Mouse (Mus musculus): ENCODE results near the gene Haghl.

The Haghl gene

DNA sequence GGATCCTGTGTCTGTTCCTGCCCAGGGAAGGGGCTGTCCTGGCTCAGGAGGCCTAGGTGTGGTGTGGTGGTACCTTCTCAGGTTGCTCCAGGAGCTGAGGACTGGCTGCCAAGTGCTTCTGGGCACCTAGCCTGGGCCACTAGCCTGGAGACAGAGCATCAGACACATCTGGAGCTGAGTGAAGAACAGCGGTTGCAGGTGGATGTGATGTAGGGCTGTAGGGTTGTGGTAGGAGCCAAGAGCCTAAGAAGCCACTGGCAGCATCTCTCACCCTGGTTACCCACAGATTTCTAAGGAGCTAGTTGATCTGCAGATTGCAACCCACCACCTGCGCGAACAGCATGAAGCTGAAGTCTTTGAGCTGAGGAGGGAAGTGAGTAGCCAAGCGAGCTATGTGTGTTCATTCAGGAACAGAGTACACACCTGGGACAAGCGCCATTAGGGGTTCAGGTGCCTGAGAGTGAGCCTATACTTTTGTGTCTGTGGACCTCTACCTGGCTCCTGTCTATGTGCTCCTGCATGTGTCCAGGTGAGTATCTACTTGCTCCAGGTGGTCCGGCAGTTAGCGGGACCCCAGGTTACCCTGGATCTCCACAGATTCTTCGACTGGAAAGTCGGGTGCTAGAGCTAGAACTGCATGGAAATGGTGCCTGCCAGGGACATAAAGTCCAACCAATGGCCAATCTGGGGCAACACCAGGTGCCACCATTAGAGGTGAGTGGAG lies 1.5 kb upstream of the Haghl start:
- DNase-seq, result peak in 1 of 2 experiments; percentile 18

DNA sequence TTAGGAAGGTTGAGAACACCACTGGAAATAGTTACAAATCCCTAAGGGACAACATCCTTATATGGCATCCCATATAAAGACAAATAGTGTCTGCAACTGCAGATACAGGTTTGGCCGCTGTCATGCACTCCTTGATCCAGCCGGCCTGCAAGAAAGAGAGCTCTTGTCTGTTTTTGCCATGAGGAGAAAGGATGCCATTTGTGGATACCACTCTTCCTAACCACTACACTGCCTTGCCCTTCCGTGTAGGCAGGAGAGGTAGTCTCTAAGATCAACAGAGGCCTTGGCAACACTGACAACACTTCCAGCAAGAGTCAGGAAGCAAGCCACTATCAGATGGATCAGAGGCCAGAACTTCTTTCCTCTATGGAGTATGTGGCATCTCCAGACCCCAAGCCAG lies 807 bp upstream of the Haghl start, which contains the start of gene Ccdc78:
Ccdc78 (plus strand) TSS at position 301 of the 400 bp plus-strand sequence.
- no peak for DNase-seq

DNA sequence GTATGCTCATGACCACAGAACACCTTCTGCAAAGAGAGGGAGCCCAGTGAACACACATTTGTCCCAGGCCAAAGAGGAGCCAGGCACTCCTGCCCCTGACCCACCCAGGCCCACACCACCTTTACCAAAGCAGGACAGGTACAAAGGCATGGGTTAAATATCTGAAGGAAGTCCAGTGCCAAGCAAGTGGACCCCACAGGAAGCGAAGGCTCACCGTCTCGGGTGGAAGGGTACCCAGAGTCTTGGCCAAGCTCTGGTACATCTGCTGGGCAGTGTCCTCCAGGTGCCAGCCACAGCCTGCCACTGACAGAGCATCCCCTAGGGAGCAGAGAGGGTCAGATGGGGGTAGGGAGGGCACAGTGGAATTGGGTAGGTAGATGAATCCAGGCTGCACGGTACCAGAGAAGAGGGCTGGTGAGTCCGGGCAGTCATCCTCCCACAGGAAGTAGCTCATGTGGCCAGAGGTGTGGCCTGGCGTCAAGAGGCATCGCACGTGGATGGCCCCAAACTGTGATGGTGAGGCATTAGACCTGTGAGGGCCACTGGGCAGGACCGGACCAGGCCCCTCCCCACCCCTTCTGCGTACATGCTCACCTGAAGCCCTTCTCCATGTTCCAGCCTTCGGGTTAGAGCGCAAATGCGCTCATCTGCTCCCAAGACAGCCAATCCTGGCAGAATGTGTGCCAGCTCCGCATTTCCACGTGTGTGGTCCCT lies 1.5 kb downstream of the Haghl start:
- DNase-seq, result peak in 1 of 2 experiments; percentile 21

DNA sequence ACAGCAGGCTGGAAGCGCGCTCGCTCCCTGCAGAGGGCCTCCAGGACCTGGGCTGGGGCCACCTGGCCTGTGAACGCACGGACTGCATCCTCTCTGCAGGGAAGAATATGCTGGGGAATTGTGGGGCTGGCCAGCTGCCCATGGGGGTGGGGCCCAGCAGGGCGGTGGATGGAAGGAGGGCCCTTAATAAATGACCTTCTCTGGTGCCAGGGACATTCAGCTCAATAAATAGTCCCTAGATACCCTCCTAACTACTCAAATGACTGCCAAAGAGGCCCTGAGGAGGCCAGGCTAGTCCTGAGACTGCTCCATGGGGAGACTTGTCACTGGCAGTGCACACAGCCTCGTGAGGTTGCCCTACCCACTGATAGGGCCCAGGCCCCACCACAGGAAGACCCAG lies 2.4 kb downstream of the Haghl start:
- DNase-seq, result no peak

DNA sequence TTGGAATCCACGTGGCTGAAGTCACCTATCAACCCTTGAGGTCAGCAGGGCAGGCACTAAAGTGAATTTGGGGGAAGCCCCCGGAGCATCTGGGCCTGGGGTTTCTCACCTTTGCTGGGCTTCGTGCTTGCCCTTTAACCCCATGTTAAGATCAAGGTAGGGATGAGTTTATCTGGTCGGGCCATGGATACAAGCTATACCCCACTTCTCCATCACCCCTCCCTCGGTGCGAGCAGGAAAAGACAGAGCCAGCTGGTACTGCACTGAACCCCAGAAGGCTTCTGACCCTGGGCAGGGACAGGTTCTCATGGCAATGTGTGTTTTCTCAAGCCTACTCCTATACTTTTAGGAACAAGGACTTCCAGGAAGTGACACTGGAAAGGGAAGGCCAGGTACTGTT lies 4.1 kb downstream of the Haghl start:
- DNase-seq, result no peak

DNA sequence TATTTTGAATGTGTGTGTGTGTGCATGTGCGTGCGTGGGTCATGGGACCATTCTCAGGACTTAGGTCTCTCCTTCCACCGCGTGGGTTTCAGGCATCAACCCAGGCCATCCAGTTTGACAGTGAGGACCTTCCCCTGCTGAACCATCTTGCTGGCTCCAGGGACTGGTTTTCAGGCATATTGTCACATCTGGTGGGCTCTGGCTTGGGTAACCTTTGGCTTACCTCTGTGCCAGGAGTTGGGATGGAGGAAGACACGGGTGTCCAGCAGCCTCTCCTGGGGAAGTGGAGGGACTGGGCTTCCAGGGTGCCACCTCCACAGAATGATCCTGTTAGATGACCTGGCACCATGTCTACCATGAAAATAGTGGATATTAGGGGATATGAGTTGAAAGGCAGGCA lies 7.5 kb downstream of the Haghl start:
- DNase-seq, result no peak

DNA sequence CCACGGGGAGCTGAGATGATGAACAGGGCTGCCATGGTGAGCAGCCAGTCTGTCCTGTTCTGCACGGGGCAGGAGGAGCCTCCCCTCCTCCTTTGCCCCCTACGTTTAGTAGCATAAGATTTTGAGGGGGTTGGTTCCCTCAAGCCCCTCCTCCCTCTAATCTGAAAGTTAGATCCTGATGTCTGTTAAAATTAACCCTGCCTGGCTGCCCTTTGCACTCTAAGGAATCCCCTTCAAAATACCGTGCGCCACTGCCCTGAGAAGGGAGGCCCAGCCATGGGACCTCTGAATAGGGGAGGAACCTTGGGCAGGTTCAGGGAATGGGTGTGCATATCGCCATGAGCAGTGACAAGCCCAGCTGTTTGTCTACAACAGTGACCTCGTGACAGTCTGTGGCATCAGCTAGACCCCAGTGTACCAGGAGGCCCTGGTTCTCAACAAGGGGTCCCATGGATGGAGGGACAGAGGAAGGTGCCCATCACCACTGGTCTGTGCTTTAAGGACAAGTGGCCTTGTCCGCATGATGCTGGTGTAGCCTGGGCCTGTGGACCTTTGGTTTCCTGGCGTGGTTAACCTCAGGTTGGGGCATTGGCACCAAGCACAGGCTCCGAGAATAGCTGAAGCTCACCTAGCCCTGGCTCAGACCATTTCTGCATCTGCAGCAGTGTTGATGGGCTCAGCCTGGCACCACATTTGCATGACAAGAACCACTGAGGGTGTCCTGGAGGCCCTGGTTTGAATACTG lies 10.0 kb downstream of the Haghl start:
- DNase-seq, result peak in 1 of 2 experiments; percentile 17

DNA sequence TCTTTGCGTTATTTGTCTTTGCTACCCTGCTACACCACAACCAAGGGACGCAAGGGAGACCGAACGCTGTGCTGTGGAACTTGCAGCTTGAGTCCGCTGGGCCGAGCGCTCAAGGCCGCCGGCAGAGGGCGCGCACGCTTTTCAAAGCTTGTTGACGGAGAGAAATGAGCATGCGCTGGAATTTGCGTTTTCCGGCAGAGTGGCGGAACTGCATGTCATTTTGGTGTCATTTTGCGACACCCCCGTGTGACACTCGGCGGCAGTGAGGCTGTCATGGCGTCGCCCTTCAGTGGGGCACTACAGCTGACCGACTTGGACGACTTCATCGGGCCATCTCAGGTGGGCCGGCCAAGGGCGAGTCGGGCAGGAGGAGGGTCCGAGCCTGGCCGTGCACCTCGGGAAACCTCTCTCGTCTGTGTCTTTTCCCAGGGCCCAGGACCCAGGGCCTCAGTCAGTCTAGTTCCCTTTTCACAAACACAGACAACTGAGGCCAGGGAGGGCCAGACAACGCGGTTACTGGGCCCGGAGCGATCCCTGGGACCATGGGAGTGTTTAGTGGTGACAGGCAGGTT lies 11.8 kb downstream of the Haghl start, which contains the start of gene Narfl:
Narfl (plus strand) TSS at position 228 of the 572 bp plus-strand sequence.
- peak; percentile 96 to 98 for DNase-seq

DNA sequence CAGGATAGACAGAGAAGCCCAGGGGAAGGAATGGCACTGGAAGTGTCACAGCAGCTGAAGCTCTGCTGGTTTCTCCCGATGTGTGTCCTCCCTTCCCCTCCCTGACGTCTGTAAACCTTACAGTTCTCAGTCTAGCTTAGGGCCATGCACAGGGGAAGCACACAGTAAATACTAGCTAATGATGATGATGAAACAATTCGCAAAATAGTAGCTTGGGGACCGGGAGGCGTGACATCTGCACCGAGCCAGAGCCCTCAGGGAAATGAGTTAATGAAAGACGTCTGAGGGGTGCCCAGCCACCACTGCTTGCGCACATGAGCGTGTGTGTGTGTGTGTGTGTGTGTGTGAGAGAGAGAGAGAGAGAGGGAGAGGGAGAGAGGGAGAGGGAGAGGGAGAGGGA lies 16.1 kb downstream of the Haghl start:
- no peak for DNase-seq

DNA sequence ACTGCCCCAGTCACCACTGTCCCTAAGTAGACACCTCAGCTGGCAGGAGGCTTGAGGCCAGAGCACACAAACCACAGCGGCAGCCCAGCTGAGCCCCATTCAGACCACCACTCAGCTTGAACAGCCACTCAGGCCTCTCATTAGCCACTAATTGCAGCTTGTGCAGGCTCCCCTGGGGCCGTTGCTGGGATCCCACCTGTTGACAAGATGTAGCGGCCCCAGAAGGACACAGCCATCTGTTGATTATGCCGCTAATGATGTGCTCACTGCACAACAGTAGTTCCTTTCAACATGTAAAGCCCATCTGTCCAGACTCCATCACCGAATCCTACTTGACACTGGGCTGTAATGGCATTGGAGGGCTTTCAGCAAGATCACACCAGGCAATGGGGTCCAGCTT lies 19.6 kb downstream of the Haghl start:
- DNase-seq, result no peak

DNA sequence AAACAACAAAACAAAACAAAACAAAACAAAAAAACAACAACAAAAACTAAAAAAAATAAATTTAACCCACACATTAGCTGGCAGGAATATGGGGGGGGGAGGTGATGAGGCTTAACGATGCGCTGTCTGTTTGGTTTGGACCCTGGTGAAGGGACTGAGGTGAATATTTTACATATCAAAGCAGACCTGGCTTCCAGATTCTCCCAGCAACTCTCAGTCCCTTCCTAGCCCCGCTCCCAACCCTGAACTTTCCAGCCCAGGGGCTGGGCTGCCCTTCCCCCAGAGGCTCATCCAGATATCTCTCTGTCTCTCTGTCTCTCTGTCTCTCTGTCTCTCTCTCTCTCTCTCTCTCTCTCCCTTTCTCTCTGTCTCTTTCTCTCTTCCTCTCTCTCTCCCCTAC lies 22.9 kb downstream of the Haghl start:
- no peak for DNase-seq

DNA sequence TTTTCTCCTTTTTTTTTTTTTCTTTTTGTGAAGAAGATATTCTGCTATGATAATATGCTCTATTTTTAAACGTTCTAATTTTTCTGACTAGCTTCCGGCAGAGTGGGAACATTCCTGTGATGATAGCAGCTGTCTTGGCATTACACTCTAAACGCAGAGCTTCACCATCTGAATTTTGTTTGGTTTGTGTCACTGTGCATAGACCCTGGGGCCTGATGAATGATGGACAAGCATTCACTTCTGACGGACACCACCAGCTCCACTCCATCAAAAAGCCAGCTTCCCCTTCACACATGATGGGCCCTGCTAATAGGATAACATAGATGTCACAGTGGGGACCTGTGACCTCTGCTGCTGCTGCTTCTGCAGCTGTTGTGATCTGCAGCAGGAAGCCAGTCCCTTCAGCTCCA lies 23.9 kb downstream of the Haghl start:
- DNase-seq, result peak in 1 of 2 experiments; percentile 50

DNA sequence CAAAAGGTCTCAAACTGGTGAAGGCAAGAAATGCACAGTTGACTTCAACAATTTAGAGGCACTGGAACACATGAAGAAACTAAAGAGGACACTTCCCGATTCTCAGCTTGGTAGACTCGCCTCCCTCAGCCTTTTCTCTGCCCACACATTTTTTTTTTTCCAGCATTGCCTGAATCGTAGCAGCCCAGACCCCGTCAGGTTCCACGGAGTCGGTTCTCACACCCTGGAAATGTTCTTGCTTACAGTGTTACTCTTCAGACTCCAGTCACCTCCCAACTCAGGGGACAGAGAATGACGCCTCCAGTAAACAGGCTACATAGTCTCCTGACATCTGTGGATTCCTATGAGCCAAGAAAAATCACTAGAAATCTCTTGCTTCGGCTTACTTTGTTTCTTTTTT lies 25.3 kb downstream of the Haghl start:
- no peak for DNase-seq

DNA sequence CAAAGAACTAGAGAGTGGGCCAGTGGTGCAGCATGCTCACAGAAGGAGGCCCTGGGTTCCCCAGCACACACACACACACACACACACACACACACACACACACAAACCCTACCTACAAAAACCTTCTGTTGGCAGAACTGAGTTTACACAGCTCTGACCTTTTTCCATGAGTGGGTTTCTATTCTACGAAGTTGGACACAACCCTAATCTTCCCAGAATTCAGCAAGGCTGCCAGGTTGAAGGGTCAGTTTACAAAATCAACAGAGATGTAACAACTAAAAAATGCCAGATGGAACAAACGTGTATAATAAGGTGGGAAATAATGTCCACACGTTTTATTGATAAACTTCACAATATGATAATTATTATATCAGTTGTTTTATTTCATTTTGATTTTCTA lies 27.8 kb downstream of the Haghl start:
- DNase-seq, result no peak

DNA sequence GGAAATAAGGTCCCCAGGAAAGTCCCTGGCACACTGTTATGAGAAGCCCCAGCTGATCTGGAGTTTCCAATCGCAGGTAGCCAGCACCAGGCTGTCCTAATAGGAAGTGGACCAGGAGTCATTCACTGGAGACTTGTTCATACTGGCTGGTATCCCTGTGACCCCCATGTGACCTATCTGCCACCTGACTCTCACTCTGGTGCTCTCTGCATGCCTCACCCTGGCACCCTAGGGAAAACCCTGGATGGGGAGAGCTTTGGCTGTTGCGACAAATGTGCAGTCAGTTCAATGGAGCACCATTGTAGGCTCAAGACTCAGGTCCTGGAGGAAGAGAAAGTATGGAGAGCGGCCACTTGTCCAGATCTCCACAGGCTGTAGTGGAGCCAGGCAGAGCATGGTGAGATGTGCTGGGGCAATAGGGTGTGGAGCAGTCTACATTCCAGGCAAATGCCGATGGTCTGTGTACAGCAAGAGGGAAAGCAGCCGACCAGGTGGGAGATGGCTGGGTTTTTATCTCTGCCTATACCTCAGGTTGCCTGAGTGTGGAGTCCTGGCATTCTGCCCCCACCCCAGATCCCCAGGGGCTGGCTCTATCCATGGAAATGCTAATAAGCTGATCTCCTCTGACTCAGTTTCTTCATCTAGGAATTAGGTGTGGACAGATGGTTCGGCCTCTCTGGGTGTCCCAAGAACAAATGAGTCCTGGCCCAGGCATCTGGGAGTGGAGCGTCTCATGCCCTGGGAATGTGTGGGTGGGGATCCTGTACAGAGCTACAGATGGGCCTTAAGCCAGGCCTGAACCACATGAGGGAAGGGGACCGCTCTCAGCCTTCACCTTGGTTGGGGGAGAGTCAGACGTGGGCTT lies 28.9 kb downstream of the Haghl start:
- DNase-seq, result peak in 1 of 2 experiments; percentile 65

DNA sequence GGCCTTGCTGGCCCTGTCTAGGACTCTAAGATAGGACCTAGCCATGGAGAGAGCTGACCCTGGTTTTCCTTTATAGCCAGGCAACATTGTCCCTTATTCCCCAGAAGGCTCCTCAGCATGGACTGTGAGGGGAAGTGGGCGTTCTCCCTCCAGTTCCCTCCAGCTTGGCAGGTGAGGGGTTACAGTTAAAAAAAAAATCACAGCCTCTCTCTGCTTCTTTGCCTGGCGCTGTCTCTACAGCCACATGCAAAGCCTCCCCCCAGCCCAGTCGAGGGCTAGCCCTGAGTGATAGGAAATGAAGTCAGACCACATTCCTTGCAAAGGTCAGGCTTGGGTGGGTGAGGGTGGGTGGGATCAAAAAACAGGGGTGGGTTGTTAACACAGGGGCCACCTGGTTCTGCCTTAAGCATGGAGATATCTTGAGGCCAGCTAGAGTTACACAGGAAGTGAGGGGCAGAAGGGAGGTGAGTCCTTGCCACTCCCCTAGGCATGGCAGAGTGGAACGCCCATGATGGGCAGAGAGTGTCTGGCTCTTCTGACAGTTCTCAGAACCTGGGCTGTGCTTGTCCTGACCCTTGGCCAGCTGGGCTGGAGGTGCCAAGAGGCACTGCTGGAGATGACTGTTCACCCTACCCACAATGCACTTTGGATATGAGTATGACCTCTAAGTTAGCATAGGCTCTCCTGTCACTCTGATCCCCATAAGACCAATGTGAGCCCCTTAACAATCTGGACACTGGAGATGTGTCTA lies 29.7 kb downstream of the Haghl start:
- peak in 1 of 2 experiments; percentile 49 for DNase-seq

DNA sequence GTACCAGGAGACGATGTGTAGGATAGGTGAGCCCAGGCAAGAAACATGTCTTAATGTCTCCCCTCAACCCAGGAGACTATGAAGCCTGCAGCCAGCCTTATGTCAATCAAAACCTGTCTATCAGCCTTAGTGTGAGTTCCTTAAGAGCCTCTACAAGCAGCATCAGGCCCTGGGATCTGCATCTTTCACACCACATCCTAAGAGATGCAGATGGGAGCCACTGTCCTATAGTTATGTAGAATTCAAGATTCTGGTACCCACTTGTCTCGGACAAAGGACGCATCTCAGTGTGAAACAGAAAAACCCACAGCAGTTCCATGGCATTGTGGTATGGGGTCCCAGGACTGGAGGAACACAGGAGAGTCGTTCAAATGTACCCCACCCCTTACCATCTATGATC lies 30.4 kb downstream of the Haghl start:
- DNase-seq, result no peak

DNA sequence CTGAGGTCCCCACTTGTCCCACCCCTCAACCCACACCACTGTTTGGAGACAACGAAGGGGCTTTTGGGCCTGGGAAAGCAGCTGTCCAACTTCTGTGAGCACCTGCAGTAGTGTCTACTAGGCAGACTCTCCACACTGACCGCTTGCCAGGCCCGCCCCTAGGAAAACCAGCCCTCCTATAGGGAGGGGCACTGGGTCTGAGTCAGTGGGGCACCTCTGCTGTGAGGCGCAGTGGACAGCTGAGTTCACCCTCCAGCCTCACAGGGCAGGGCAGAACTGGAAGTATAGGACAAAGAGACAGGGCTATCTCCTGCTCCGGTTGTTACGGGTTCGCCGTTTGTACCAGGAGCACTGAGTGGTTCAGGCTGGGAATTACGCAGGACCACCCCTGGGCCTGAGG lies 31.2 kb downstream of the Haghl start, which contains the start of gene Msln:
Msln (minus strand) TSS at position 138 of the 400 bp plus-strand sequence.
- no peak for DNase-seq

DNA sequence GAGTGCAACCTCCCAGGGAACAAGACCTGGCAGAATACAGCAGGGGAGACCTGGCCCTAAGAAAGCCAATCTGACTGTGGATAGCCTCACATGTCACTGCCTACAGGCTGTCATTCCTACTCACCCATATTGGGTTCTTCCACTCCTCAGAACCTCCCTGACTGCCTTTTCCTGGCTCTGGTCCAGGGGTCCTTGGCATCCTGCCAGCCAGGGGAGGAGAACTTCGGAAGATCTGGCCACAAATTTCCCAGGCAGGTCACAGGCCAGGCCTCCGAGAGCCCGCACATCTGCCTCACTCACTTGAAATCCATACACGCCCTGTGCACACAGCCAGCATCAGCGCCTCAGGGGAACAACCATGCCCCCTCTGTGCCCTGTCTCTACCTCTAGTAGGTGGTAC lies 34.0 kb downstream of the Haghl start:
- DNase-seq, result peak; percentile 77 to 80

DNA sequence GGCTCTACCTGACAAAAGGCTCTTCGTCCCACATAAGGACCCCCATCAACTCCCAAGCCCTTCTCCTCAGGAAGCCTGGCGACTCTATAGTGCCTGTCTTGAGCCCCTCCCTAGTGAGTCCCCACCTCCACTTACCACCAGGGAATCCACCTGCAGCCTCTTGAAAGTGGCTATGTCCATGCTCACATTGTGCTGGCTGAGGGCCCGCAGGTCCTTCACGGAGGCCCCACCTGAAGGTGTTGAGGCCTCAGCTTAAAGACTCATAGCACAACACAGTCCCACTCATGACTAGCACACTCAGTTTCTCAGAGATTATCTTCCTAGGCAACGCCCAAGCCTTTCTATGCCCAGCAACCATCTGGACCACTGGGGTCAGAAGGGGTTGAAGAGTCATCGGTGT lies 36.2 kb downstream of the Haghl start:
- peak in 1 of 2 experiments; percentile 55 for DNase-seq

DNA sequence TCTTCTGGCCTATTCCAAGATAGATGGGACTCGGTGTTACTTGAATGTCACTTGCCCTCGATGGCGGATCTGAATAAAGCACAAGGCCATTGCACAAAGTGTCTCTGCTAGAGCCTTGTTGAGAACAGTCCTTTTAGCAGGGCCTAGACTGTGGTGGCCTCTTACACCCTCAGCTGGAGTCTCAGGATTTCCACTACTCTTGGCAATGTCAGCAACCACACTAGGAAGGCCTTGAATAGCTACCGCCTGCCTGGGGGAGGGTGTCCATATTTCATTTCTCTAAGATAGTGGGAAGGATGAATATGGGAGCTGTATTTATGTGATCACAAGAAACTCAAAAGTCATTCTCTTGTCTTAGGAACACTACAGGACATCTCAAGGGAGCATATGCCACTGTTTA lies 37.2 kb downstream of the Haghl start:
- no peak for DNase-seq

Data from lung, postnatal 4 days (tissue).